Mouse (Mus musculus) heart, postnatal 0 days (tissue): ENCODE data around the gene Wdr70. TPM values are rescaled to one million over a fixed set of nuclear protein-coding genes. Genes with fewer than 3 reads are reported as not detected.

Experiments used
- ATAC-seq: fragments of 200-750 bp; cut with Nextera tagmentation; 2 replicates; pipeline ENCODE4 v1.8.0; 2017; ENCODE audit warnings: low read depth, moderate number of reproducible peaks, moderate library complexity; ENCODE audit not compliant: insufficient read depth
- DNase-seq: peaks from one replicate; pipeline ENCODE4 v3.0.0-alpha.2; 2016; ENCODE audit warnings: low spot score
- H3K27ac ChIP-seq: fragments of 300-500 bp; sonication (generic); 2 replicates; pipeline ENCODE4 v1.5.1; 2014; ENCODE audit warnings: low read depth, mild to moderate bottlenecking
- H3K27me3 ChIP-seq: fragments of 300-500 bp; sonication (generic); 2 replicates; pipeline ENCODE4 v1.6.1; 2014; ENCODE audit warnings: low read length, mixed read lengths; ENCODE audit not compliant: control insufficient read depth, insufficient read depth
- H3K36me3 ChIP-seq: fragments of 300-500 bp; sonication (generic); replicated peaks from 2 replicates; pipeline ENCODE4 v1.6.1; 2014; ENCODE audit warnings: low read length, mixed read lengths; ENCODE audit not compliant: control insufficient read depth, insufficient read depth
- H3K4me1 ChIP-seq: fragments of 300-500 bp; sonication (generic); 2 replicates; pipeline ENCODE4 v1.6.1; 2014; ENCODE audit warnings: antibody characterized with exemption; ENCODE audit not compliant: control insufficient read depth, insufficient read depth
- H3K4me2 ChIP-seq: fragments of 300-500 bp; sonication (generic); 2 replicates; pipeline ENCODE4 v1.6.1; 2014; ENCODE audit warnings: low read depth, mild to moderate bottlenecking, low read length, moderate library complexity
- H3K4me3 ChIP-seq: fragments of 300-500 bp; sonication (generic); 2 replicates; pipeline ENCODE4 v1.5.1; 2014; ENCODE audit warnings: low read depth, low read length
- H3K9ac ChIP-seq: fragments of 300-500 bp; sonication (generic); replicated peaks from 2 replicates; pipeline ENCODE4 v1.6.1; 2014; ENCODE audit warnings: low read depth, low read length, mixed read lengths
- H3K9me3 ChIP-seq: fragments of 300-500 bp; sonication (generic); replicated peaks from 2 replicates; pipeline ENCODE4 v1.6.1; 2016; ENCODE audit warnings: low read length; ENCODE audit not compliant: control insufficient read depth
- CTCF ChIP-seq: IDR thresholded peaks from 2 replicates; pipeline ENCODE4 v1.5.1; 2016; ENCODE audit warnings: antibody characterized with exemption, control low read depth, low read depth
- EP300 ChIP-seq: IDR thresholded peaks from 2 replicates; pipeline ENCODE4 v1.6.1; 2016; ENCODE audit warnings: antibody characterized with exemption, low read depth
- WGBS: fragments of 180-500 bp; shearing (Covaris S2); extraction: QIAGEN DNeasy Blood & Tissue Kit; methylation state at CpG from one replicate; pipeline ENCODE4 v1.1.7; 2014; 5-methylcytosine and 5-hydroxymethylcytosine counted together
- microRNA-seq: library from miRNA; unstranded; fragments of <30 nt; microRNA quantifications from one replicate; pipeline ENCODE4, GENCODE M21; 2016
- polyA plus RNA-seq: library from polyadenylated mRNA; unstranded; fragments of >200 nt; fragmentation: Nextera tagmentation; extraction: Ambion mirVana; gene quantifications from 2 replicates; pipeline ENCODE4 v1.2.1, GENCODE M21; 2015
- total RNA-seq: library from RNA; depleted of rRNA; stranded (reverse); fragments of >200 nt; gene quantifications from 2 replicates; pipeline ENCODE4 v1.2.3, GENCODE M21; 2014; ENCODE audit warnings: low replicate concordance; rRNA removed

The Wdr70 gene
- total and polyA plus RNA-seq, 2 experiments from 2014 or later, result 32.6 to 32.8 TPM

DNA sequence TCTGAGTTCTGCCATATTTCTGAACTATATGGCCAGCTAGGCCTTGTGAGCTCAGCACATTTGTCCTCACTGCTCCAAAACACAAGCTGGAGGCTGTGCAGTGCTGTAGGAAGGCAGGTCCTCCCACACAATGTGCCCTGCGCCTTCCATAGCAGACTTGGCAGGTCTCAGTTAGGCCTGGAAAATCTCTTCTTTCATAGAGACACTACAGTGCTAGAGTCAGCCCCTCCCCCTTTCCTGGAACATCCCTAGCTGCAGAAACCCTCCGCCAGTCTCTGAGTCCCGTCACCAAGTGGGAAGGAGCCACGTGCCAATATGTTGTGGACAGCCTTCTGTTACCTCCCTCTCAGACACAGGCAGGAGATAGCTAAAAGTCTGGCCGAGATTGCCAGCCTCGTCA is 273.5 kb downstream of the Wdr70 start:
- Histone ChIP-seq H3K36me3 (no peaks in the 10 kb centered on the region), H3K27me3 (0 out of 2 replicates have a peak, but pooled peaks cover 4% of the 10 kb centered on the region), H3K9me3 (no peaks in the 10 kb centered on the region), H3K27ac (no peak overlapping the region), H3K4me3 (no peak overlapping the region), H3K4me2 (no peak overlapping the region), H3K4me1 (peaks cover 7% of the 10 kb centered on the region; the same call in 1 of the 2 replicates), H3K9ac (no peak overlapping the region)
- ATAC-seq, result peak; percentile 30; the same call in 1 of the 2 replicates
- 10% methylated on average over 6 of the region's 6 CpGs for WGBS
- DNase-seq, result peak; percentile 14
- TF ChIP-seq EP300, result no peak
- no peak for TF ChIP-seq CTCF

DNA sequence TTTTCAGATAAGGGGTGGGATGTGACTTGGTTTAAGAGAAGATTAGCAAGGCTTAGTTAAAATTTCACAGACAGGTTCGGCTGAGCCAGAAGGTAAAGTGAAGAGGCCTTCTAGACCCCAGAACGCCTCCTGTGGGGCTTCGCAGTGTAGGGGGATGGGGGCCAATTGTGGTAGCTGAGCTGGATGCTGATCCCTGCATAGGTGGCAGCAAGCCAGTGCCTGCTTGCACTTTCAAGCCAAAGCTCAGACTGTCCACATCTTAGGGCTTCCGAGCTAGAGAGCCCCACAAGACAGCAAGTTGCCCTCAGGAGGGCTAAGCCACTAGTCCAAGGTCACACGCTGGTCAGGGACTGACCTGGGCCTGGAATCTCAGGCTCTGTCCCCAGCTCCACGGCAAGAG is 275.1 kb downstream of the Wdr70 start:
- Histone ChIP-seq H3K4me2 (no peak overlapping the region), H3K27me3 (peaks cover 12% of the 10 kb centered on the region), H3K36me3 (no peaks in the 10 kb centered on the region), H3K9me3 (no peaks in the 10 kb centered on the region), H3K4me1 (peaks cover 7% of the 10 kb centered on the region; the same call in 1 of the 2 replicates), H3K9ac (no peak overlapping the region), H3K4me3 (no peak overlapping the region), H3K27ac (no peak overlapping the region)
- TF ChIP-seq EP300, result no peak
- TF ChIP-seq CTCF, result no peak
- ATAC-seq (peak; percentile 24; the same call in 1 of the 2 replicates), DNase-seq (no peak)
- WGBS, result 39% methylated on average over 6 of the region's 6 CpGs

Small RNA genes lying within 50 kb of the gene (microRNA-seq; reads per million reads assigned to microRNA genes)
- gene Gm27529, result not detected

Other genes starting within 250 kb of the Wdr70 start
- 24.9 and 28.8 TPM in 2 replicates for gene Nup155, start 10.1 kb upstream of the Wdr70 start, total RNA-seq
- 3.5 and 3.8 TPM in 2 replicates for gene Nup155, start 10.1 kb upstream of the Wdr70 start, polyA plus RNA-seq
- gene Cplane1, start 69.9 kb upstream of the Wdr70 start, total RNA-seq, result 3.5 and 4.1 TPM in 2 replicates
- gene Cplane1, start 69.9 kb upstream of the Wdr70 start, polyA plus RNA-seq, result 2.2 and 2.3 TPM in 2 replicates